Mouse (Mus musculus): ENCODE measurements around the gene Usp10. TPM values are rescaled to one million over a fixed set of nuclear protein-coding genes. Genes with fewer than 3 reads are reported as not detected.

Usp10 gene
- polyA plus RNA-seq, 1 experiment: 8.3 TPM

DNA sequence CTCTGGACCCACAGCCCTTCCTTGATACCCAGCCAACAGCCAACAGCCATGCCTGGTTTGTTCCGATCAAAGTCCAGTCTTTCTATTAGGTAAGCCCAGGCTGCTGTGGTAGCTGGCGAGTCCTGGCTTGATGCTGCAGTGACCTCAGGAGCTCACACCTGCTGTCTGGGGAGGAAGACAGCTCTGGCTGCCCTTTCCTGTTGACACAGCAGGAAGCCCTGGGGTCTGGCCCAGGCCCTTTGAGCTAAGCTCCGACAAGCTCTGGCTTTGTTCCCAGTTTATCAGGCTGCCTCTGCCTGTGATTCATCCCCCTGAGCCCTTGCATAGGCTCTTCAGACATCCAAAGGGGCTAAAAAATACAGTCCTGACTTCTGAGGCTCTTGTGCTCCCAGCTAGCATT lies 24.5 kb upstream of the Usp10 start:
- TF ChIP-seq GATA1 (IDR thresholded peaks at IDR 0.05; ENCODE audit: low read length) (no peak), TAL1 (IDR thresholded peaks at IDR 0.05; ENCODE audit: low read length) (no peak)

DNA sequence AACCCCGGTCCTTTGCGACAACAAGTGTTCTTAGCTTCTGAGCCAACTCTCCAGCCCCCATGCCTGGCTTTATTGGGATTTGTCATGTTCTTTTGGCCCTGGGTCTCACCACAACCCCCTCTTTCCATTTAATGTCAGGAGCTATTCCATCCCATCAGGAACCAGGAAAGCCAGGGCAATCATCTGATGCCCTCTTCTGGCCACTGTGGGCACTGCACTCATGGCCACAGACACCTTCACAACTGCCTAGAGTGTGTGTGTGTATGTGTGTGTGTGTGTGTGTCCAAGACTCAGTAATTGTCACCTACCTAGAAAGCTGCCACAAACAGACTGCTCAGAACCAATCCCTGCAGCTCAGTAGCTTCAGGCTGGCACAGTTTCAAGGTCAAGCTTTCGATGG lies 23.0 kb upstream of the Usp10 start:
- Histone ChIP-seq H3K36me3 (ENCODE audit: control insufficient read depth) (no peaks in the 10 kb centered on the region), H3K4me1 (ENCODE audit: control insufficient read depth) (peaks cover 3% of the 10 kb centered on the region), H3K4me3 (replicated peaks) (no peak overlapping the region), H3K9me3 (ENCODE audit: control insufficient read depth, low read length) (no peaks in the 10 kb centered on the region), H3K27me3 (ENCODE audit: control insufficient read depth) (peaks cover 10% of the 10 kb centered on the region)
- TF ChIP-seq GATA1 (IDR thresholded peaks at IDR 0.05; ENCODE audit: low read length) (no peak), TAL1 (IDR thresholded peaks at IDR 0.05; ENCODE audit: low read length) (no peak)

More for the DNA sequence above, 24.5 kb upstream of the Usp10 start:
- Histone ChIP-seq H3K4me1 (ENCODE audit: control insufficient read depth) (peaks cover 3% of the 10 kb centered on the region), H3K9me3 (ENCODE audit: control insufficient read depth, low read length) (no peaks in the 10 kb centered on the region), H3K4me3 (replicated peaks) (no peak overlapping the region), H3K27me3 (ENCODE audit: control insufficient read depth) (peaks cover 11% of the 10 kb centered on the region), H3K36me3 (ENCODE audit: control insufficient read depth) (no peaks in the 10 kb centered on the region)

DNA sequence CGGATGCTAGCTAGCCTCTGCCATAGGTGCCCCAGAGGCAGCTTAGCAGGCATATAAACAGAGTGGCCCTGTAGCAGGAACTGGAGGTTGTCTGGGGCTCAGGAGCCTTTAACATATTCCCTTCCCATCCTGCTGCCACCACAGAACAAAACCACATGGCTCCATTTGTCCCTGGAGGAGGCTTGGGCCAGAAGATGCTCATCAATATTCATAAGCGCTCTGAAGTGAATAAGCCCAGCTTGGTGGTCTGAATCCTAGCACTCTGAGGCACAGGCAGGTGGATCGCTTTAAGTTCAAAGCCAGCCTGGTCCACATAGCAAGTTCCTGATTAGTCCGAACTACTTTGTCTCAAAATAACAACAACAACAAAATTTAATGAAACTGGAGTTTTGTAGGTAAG lies 22.1 kb upstream of the Usp10 start:
- TF ChIP-seq TAL1 (IDR thresholded peaks at IDR 0.05; ENCODE audit: low read length): no peak
- no peak for TF ChIP-seq GATA1 (IDR thresholded peaks at IDR 0.05; ENCODE audit: low read length)
- Histone ChIP-seq H3K4me3 (replicated peaks) (no peak overlapping the region), H3K9me3 (ENCODE audit: control insufficient read depth, low read length) (no peaks in the 10 kb centered on the region), H3K27me3 (ENCODE audit: control insufficient read depth) (peaks cover 10% of the 10 kb centered on the region), H3K36me3 (ENCODE audit: control insufficient read depth) (no peaks in the 10 kb centered on the region), H3K4me1 (ENCODE audit: control insufficient read depth) (peaks cover 3% of the 10 kb centered on the region)

DNA sequence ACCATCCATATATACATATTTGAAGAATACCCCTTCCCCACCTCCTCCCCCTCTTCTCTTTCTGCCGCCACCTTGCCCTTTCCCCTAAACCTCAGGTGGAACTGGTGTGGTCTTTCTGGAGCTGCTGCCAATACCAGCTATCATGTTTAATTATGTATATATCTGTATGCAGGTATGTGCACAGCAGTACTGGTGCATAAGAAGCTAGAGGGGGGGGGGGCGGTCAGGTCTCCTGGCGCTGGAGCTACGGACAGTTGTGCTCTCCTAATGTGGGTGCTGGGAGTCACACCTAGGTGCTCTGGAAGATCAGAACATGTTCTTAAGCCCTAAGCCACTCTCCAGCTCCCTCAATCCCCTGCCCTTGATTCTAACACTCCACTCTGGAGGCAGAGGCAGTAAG lies 13.1 kb upstream of the Usp10 start:
- Histone ChIP-seq H3K9me3 (ENCODE audit: control insufficient read depth, low read length) (no peaks in the 10 kb centered on the region), H3K4me1 (ENCODE audit: control insufficient read depth) (peaks cover 4% of the 10 kb centered on the region), H3K36me3 (ENCODE audit: control insufficient read depth) (no peaks in the 10 kb centered on the region), H3K27me3 (ENCODE audit: control insufficient read depth) (peaks cover 56% of the 10 kb centered on the region), H3K4me3 (replicated peaks) (no peak overlapping the region)
- no peak for TF ChIP-seq TAL1 (IDR thresholded peaks at IDR 0.05; ENCODE audit: low read length)
- no peak for TF ChIP-seq GATA1 (IDR thresholded peaks at IDR 0.05; ENCODE audit: low read length)

DNA sequence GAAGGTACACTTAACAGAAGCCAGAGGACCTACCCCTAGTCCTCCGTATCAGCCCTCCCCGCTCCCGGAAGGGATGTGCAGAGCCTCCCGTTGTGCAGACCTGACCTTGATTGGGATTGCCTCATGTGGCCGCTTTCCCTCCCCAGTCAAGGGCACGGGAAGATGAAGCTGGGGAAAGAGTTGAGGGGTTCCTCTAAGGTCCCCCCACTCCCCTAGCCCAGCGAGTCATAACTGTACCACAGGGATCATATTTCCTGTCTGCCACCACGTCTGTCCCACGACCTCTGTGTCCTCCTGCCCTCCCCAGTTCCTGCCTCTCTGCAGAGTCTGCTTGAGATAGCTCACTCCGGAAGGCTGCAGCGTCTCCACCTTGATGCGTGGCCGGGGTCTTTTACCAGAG lies 12.2 kb upstream of the Usp10 start:
- peaks cover 63% of the 10 kb centered on the region for H3K27me3 ChIP-seq (ENCODE audit: control insufficient read depth)
- H3K4me1 ChIP-seq (ENCODE audit: control insufficient read depth): peaks cover 4% of the 10 kb centered on the region
- no peaks in the 10 kb centered on the region for H3K36me3 ChIP-seq (ENCODE audit: control insufficient read depth)
- no peak overlapping the region for H3K4me3 ChIP-seq (replicated peaks)
- no peaks in the 10 kb centered on the region for H3K9me3 ChIP-seq (ENCODE audit: control insufficient read depth, low read length)
- TF ChIP-seq GATA1 (IDR thresholded peaks at IDR 0.05; ENCODE audit: low read length): no peak
- TF ChIP-seq TAL1 (IDR thresholded peaks at IDR 0.05; ENCODE audit: low read length): no peak

DNA sequence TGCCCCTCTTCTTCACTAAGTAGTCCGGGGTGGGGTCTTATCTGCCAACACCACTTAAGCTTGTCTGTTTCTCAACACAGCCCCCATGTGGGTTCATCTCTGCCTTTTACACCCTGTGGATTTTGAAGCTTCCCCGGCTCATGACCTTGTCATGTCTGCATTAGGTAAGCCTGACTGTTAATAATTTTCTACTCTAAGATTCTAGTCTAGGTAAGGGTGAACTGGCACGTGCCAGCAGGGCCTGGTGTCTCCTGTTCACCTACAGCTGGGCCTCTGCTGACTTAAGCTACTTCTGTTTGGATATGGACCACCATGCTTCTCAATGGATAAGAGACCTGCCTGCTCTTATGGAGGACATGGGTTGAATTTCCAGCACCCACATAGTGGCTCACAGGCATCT lies 8.8 kb upstream of the Usp10 start:
- H3K4me3 ChIP-seq (replicated peaks): no peak overlapping the region
- H3K4me1 ChIP-seq (ENCODE audit: control insufficient read depth): peaks cover 4% of the 10 kb centered on the region
- H3K9me3 ChIP-seq (ENCODE audit: control insufficient read depth, low read length): no peaks in the 10 kb centered on the region
- TF ChIP-seq GATA1 (IDR thresholded peaks at IDR 0.05; ENCODE audit: low read length) (no peak), TAL1 (IDR thresholded peaks at IDR 0.05; ENCODE audit: low read length) (no peak)
- H3K27me3 ChIP-seq (ENCODE audit: control insufficient read depth): peaks cover 82% of the 10 kb centered on the region
- H3K36me3 ChIP-seq (ENCODE audit: control insufficient read depth): no peaks in the 10 kb centered on the region

DNA sequence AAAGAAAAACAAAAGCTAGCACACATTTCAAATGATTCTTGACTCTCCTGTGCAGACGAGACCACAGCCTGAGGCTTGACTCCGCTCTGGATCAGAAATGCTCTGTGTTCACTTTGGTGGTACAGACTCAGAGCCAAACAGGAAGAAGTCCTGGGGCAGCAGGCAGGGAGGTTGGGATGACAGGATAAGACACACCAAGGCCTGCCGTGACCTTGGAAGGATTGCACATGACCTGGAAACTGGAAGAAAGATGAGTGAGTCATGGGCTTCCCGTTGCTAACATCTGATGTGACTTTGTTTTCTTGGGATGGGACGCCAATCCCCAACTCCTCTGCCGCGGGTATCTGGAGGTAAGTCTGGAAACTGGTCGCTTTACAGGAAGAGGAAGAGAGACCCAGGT lies 8.2 kb upstream of the Usp10 start:
- Histone ChIP-seq H3K4me3 (replicated peaks) (no peak overlapping the region), H3K36me3 (ENCODE audit: control insufficient read depth) (no peaks in the 10 kb centered on the region), H3K4me1 (ENCODE audit: control insufficient read depth) (peaks cover 5% of the 10 kb centered on the region), H3K9me3 (ENCODE audit: control insufficient read depth, low read length) (no peaks in the 10 kb centered on the region), H3K27me3 (ENCODE audit: control insufficient read depth) (peaks cover 79% of the 10 kb centered on the region)
- TF ChIP-seq TAL1 (IDR thresholded peaks at IDR 0.05; ENCODE audit: low read length) (no peak), GATA1 (IDR thresholded peaks at IDR 0.05; ENCODE audit: low read length) (no peak)

DNA sequence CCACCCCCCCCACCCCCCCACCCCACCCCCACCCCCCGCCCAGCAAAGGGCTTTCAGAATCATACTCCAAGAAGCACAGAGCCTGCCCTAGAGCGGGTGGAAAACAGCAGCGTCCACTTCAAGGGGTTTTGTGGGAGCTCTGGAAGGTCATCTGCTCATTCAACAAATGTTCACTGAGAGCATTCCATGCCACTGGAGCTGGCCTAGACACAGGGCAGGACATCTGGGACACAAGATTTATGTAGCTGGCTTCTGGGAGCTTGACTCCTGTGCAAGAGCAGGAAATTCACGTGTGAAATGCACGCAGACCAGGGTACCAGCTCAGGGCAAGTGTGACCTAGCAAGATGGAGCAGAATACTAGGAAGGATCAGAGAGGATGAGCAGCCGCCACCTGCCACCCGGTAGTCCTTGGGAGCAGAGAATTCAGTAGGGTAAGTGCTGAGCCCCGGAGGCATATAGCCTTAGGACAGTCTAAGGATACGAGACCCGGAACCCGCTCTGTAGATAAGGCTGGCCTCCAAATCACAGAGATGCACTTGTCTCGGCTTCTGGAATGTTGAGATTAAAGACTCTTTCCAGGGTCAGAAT lies 5.7 kb upstream of the Usp10 start:
- no peak overlapping the region for H3K4me3 ChIP-seq (replicated peaks)
- H3K4me1 ChIP-seq (ENCODE audit: control insufficient read depth): peaks cover 18% of the 10 kb centered on the region
- H3K9me3 ChIP-seq (ENCODE audit: control insufficient read depth, low read length): no peaks in the 10 kb centered on the region
- H3K27me3 ChIP-seq (ENCODE audit: control insufficient read depth): peaks cover 55% of the 10 kb centered on the region
- TF ChIP-seq GATA1 (IDR thresholded peaks at IDR 0.05; ENCODE audit: low read length): no peak
- no peak for TF ChIP-seq TAL1 (IDR thresholded peaks at IDR 0.05; ENCODE audit: low read length)
- no peaks in the 10 kb centered on the region for H3K36me3 ChIP-seq (ENCODE audit: control insufficient read depth)

DNA sequence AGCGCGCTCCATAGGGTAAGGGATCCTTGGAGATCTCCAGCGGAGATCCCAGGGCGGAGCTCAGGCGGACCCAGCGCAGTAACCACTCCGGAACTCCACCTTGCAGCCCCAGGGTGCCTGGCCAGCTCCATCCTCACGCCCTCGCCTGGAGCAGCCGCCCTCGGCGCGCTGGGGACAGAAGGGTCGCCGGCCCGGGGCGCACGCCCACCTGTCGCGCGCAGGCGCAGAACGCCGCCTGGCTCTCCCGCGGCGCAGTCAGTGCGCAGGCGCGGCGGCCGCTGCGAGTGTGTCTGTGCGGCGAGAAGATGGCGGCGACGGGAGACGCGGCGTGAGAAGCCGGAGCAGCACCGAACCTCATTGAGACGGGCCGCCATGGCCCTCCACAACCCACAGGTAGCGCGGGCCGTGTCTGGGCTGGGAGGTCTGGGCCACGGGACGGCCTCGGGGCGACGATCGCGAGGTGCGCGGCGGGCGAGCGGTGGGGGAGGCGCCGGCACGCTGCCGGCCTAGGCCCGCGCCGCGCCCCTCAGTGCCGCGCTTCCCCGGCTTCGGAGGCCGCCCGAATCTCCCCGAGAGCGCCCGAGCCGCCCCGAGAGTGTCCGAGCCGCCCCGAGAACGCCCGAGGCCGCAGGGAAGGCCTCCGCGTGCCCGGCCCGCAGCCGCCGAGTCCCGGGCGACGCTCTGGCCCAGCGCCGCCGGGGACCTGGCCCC lies 542 bp downstream of the Usp10 start, which contains the start of gene Gm20388:
Gm20388 (plus strand) TSS at position 295 of the 711 bp plus-strand sequence.
- no peaks in the 10 kb centered on the region for H3K27me3 ChIP-seq (ENCODE audit: control insufficient read depth)
- TF ChIP-seq TAL1 (IDR thresholded peaks at IDR 0.05; ENCODE audit: low read length) (no peak), GATA1 (IDR thresholded peaks at IDR 0.05; ENCODE audit: low read length) (peak; percentile 80)
- H3K4me3 ChIP-seq (replicated peaks): peak within 1 kb of the TSS; percentile 99
- no peaks in the 10 kb centered on the region for H3K9me3 ChIP-seq (ENCODE audit: control insufficient read depth, low read length)
- H3K4me1 ChIP-seq (ENCODE audit: control insufficient read depth): peaks cover 75% of the 10 kb centered on the region
- peaks cover 28% of the 10 kb centered on the region for H3K36me3 ChIP-seq (ENCODE audit: control insufficient read depth)
